Mouse (Mus musculus) heart, embryonic 16.5 days (tissue): ENCODE measurements around the gene Lrrc28. TPM values are rescaled to one million over a fixed set of nuclear protein-coding genes. Genes with fewer than 3 reads are reported as not detected.

Experiments
- ATAC-seq: fragments of 200-750 bp; cut with Nextera tagmentation; replicated peaks from 2 replicates; pipeline ENCODE4 v1.8.0; 2017; ENCODE audit warnings: moderate number of reproducible peaks; ENCODE audit not compliant: insufficient read depth, low FRiP score; ENCODE audit errors: extremely low read depth
- H3K27ac ChIP-seq: fragments of 300-500 bp; sonication (generic); 2 replicates; pipeline ENCODE4 v1.5.1; 2014; ENCODE audit warnings: mild to moderate bottlenecking, low read length, control low read depth, moderate library complexity
- H3K27me3 ChIP-seq: fragments of 300-500 bp; sonication (generic); 2 replicates; pipeline ENCODE4 v1.6.1; 2014; ENCODE audit warnings: low read length, mixed read lengths; ENCODE audit not compliant: control insufficient read depth, insufficient read depth
- H3K36me3 ChIP-seq: fragments of 300-500 bp; sonication (generic); 2 replicates; pipeline ENCODE4 v1.6.1; 2014; ENCODE audit not compliant: control insufficient read depth, insufficient read depth
- H3K4me1 ChIP-seq: fragments of 300-500 bp; sonication (generic); 2 replicates; pipeline ENCODE4 v1.6.1; 2014; ENCODE audit warnings: low read length, mixed read lengths; ENCODE audit not compliant: control insufficient read depth, insufficient read depth
- H3K4me2 ChIP-seq: fragments of 300-500 bp; sonication (generic); 2 replicates; pipeline ENCODE4 v1.6.1; 2014; ENCODE audit warnings: low read depth, mild to moderate bottlenecking, control low read depth, low read length
- H3K4me3 ChIP-seq: fragments of 300-500 bp; sonication (generic); 2 replicates; pipeline ENCODE4 v1.5.1; 2014; ENCODE audit warnings: mild to moderate bottlenecking, control low read depth, low read length
- H3K9ac ChIP-seq: fragments of 300-500 bp; sonication (generic); 2 replicates; pipeline ENCODE4 v1.6.1; 2014; ENCODE audit warnings: low read length, control low read depth
- H3K9me3 ChIP-seq: fragments of 300-500 bp; sonication (generic); replicated peaks from 2 replicates; pipeline ENCODE4 v1.6.1; 2016; ENCODE audit warnings: low read length; ENCODE audit not compliant: control insufficient read depth
- WGBS: fragments of 180-500 bp; shearing (Covaris S2); extraction: QIAGEN DNeasy Blood & Tissue Kit; methylation state at CpG from one replicate; pipeline ENCODE4 v1.1.7; 2014; 5-methylcytosine and 5-hydroxymethylcytosine counted together
- polyA plus RNA-seq: library from polyadenylated mRNA; unstranded; fragments of >200 nt; fragmentation: Nextera tagmentation; extraction: Ambion mirVana; gene quantifications from 2 replicates; pipeline ENCODE4 v1.2.1, GENCODE M21; 2015

Gene Lrrc28
- polyA plus RNA-seq, 1 experiment from 2014 or later, result 13.0 TPM

DNA sequence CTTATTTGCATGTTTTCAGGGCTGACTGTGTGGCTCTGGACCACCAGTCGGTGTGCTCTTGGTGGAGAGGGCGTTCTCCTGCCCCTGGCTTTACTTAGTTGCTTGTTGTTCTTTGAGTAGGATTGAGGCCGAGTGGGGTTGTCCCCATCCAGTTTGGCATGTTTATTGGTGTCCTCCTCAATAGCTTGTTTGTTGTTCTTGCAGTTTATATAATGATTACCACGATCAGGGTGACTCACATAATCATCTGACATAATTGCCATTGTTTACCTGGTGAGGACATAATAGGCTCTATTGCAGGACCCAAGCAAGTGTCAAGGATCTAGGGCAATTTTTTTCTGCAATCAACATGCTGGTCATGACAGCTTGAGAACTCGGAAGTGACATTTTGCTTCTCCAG, 7.1 kb upstream of the Lrrc28 start:
- Histone ChIP-seq H3K4me3 (no peak overlapping the region), H3K36me3 (no peaks in the 10 kb centered on the region), H3K27ac (no peak overlapping the region), H3K9ac (no peak overlapping the region), H3K4me1 (peaks cover 23% of the 10 kb centered on the region), H3K27me3 (no peaks in the 10 kb centered on the region), H3K9me3 (no peaks in the 10 kb centered on the region), H3K4me2 (no peak overlapping the region)
- no peak for ATAC-seq
- WGBS, result 72% methylated on average over 5 of the region's 5 CpGs

DNA sequence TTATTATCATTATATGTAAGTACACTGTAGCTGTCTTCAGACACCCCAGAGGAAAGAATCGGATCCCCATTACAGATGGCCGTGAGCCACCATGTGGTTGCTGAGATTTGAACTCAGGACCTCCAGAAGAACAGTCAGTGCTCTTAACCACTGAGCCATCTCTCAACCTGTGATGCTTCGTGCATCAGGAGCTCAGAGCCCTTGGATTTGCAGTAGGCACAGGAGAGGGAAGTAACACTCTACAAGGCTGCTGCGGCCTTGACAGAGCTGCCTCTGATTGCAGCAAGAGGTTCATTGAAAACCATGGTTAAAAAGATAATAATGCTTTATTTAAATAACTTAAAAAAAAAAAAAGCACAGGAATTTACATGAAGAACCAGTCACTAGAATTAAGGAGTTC, 3.3 kb upstream of the Lrrc28 start:
- Histone ChIP-seq H3K4me1 (peaks cover 30% of the 10 kb centered on the region), H3K27me3 (no peaks in the 10 kb centered on the region), H3K9me3 (no peaks in the 10 kb centered on the region), H3K4me2 (peak overlapping the region; percentile 66), H3K36me3 (no peaks in the 10 kb centered on the region), H3K9ac (no peak overlapping the region), H3K4me3 (peak overlapping the region; percentile 33), H3K27ac (no peak overlapping the region)
- 66% methylated on average over 4 of the region's 4 CpGs for WGBS
- no peak for ATAC-seq

DNA sequence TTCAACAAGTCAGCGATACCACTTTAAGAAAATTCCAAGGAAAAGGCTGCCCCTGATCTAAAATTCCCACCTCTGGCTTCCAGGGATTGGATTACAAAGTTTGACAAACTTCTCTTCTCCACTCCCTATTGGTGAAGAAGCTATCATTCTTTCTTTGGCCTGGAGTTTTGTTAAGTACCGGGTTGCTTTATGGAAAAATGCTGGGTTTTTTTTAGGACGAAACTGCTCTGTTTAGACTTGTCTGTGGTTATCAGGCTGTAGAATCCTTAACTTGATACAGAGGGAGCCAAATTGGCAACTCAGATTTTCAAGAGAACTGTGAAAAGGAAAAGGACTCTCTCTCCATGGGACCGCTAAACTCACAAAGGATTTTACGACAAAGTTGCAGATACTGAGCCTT, 2.2 kb upstream of the Lrrc28 start, which contains the start of gene Ttc23:
TSS of gene Ttc23 (plus strand) at position 134 of the 400 bp plus-strand sequence.
- peak within 1 kb of the TSS; percentile 82 for H3K9ac ChIP-seq
- no peaks in the 10 kb centered on the region for H3K36me3 ChIP-seq
- ATAC-seq, result no peak
- H3K4me2 ChIP-seq, result peak within 1 kb of the TSS; percentile 73
- no peaks in the 10 kb centered on the region for H3K27me3 ChIP-seq
- peaks cover 30% of the 10 kb centered on the region for H3K4me1 ChIP-seq
- H3K4me3 ChIP-seq, result peak within 1 kb of the TSS; percentile 81
- peak within 1 kb of the TSS; percentile 76 for H3K27ac ChIP-seq
- H3K9me3 ChIP-seq, result no peaks in the 10 kb centered on the region
- WGBS, result 12% methylated on average over 5 of the region's 5 CpGs

DNA sequence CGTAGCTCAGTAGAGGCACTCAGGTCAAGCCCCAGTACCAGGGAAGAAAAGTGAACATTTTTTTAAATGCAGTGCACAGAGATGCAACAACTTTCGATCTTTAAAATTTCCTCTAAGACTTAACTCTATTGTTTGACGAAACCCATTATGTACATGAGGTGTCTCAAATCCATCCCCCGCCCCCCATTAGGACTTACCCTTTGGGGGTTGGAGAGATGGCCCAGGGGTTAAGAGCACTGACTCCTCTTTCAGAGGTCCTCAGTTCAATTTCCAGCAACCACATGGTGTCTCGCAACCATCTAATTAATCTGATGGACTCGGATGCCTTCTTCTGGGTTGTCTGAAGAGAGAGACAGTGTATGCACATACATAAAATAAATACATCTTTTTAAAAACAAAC, 1.1 kb upstream of the Lrrc28 start:
- Histone ChIP-seq H3K36me3 (no peaks in the 10 kb centered on the region), H3K9ac (peak overlapping the region; percentile 82), H3K27ac (peak overlapping the region; percentile 91), H3K4me2 (peak overlapping the region; percentile 73), H3K4me3 (peak overlapping the region; percentile 70), H3K4me1 (peaks cover 30% of the 10 kb centered on the region), H3K27me3 (no peaks in the 10 kb centered on the region), H3K9me3 (no peaks in the 10 kb centered on the region)
- 14% methylated on average over 6 of the region's 6 CpGs for WGBS
- no peak for ATAC-seq

DNA sequence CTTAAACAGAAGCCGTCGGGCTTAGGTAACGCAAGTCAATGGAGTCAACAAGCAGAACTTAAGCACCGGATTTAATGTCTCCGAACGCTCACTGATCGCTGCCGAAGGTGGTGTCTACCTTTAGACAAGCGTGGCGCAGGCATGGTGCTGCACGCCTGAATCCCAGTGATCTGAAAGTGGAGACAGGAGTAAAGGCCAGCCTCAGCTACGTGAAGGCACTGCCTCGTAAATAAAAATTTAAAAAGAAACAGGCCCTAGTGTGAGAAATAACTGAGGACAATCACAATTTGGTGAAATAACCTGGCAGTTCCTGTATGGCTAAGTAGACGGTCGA, 580 bp upstream of the Lrrc28 start:
- Histone ChIP-seq H3K4me1 (peaks cover 27% of the 10 kb centered on the region), H3K9me3 (no peaks in the 10 kb centered on the region), H3K36me3 (no peaks in the 10 kb centered on the region), H3K9ac (peak overlapping the region; percentile 82), H3K4me2 (peak overlapping the region; percentile 73), H3K4me3 (peak overlapping the region; percentile 70), H3K27ac (peak overlapping the region; percentile 91), H3K27me3 (no peaks in the 10 kb centered on the region)
- ATAC-seq, result no peak
- WGBS, result under 1% methylated on average over 15 of the region's 15 CpGs

DNA sequence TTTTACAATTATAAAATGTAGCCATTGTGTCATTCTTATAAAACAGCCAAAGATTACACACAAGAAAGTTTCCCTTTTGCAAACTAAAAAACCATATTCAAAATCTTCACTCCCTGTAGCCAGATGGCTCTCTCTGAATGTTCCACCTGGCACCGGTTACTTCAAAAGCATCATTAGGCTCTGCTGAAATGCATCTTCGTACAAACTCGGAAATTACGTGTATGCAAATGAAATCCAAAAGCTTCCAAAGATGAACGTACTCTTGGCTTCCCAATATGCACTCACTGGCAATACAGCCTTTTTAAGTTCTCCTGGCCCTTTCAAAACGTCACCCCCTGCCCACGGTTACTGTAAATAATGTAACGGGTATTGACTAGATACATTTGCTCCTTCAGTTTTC, 777 bp downstream of the Lrrc28 start:
- peak overlapping the region; percentile 85 for H3K4me2 ChIP-seq
- no peaks in the 10 kb centered on the region for H3K27me3 ChIP-seq
- peak overlapping the region; percentile 87 for H3K9ac ChIP-seq
- H3K27ac ChIP-seq, result no peak overlapping the region
- WGBS, result 38% methylated on average over 8 of the region's 8 CpGs
- H3K9me3 ChIP-seq, result no peaks in the 10 kb centered on the region
- peaks cover 20% of the 10 kb centered on the region for H3K4me1 ChIP-seq
- ATAC-seq, result no peak
- peak overlapping the region; percentile 70 for H3K4me3 ChIP-seq
- no peaks in the 10 kb centered on the region for H3K36me3 ChIP-seq

DNA sequence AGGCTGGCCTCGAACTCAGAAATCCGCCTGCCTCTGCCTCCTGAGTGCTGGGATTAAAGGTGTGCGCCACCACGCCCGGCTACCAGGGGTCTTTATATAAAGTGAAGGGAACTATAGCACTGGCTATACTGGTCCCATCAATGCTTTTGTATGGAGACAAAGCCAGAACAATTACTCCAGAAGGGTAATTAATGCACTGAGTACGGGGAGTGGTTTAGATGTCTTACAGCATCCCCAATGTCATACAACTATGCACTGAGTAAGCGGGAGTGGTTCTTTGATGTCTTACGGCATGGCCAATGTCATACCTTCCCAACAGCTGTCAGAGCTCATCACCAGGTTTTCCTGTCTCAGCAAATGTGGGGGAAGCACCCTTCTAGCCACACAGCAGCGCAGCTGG, 2.1 kb downstream of the Lrrc28 start:
- H3K9me3 ChIP-seq, result no peaks in the 10 kb centered on the region
- no peaks in the 10 kb centered on the region for H3K27me3 ChIP-seq
- no peak overlapping the region for H3K9ac ChIP-seq
- no peak for ATAC-seq
- WGBS, result 93% methylated on average over 9 of the region's 9 CpGs
- no peak overlapping the region for H3K4me2 ChIP-seq
- peaks cover 16% of the 10 kb centered on the region for H3K4me1 ChIP-seq
- no peaks in the 10 kb centered on the region for H3K36me3 ChIP-seq
- H3K4me3 ChIP-seq, result no peak overlapping the region
- H3K27ac ChIP-seq, result no peak overlapping the region

DNA sequence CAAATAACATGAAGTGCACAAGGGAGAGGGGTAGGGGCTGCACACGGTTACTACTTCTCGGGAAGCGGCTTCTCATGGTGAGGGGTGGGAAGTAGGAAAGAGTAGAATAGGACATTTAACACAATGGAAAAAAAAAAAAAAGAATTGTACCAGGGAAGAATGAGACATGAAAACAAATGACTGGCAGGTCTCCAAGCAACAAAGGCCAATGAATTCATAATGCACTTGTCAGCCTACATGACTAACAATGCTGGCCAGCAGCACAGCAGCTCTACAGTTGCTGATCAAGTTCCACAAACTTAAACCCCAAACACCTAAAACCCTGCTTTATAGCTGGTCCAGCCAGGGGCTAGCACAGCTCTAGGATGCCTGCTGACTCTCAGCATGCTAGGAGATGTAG, 6.1 kb downstream of the Lrrc28 start:
- Histone ChIP-seq H3K9me3 (no peaks in the 10 kb centered on the region), H3K4me3 (no peak overlapping the region), H3K4me2 (no peak overlapping the region), H3K9ac (no peak overlapping the region), H3K27me3 (no peaks in the 10 kb centered on the region), H3K4me1 (peaks cover 3% of the 10 kb centered on the region; the same call in 1 of the 2 replicates), H3K36me3 (no peaks in the 10 kb centered on the region), H3K27ac (peak overlapping the region; percentile 54; the same call in 1 of the 2 replicates)
- WGBS, result 67% methylated on average over 3 of the region's 3 CpGs
- ATAC-seq, result no peak

DNA sequence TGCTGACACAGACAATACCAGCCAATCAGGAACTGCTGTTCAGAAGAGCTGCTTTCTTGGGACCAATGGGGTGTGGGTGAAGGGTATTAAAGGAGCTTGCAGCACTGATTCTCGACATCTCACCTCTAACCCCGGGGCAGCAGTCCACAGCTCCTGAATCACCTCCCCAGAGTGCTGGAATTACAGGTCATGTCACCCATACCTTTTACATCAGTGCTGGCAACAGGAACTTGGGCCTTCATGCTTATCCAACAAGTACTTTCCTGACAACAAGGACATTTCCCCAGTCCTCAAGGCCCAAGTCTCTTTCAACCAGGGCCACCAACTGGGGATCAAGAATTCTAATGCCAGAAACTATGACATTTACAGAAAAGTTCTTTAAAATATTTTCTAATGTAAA, 8.9 kb downstream of the Lrrc28 start:
- Histone ChIP-seq H3K36me3 (no peaks in the 10 kb centered on the region), H3K27me3 (no peaks in the 10 kb centered on the region), H3K9me3 (0 out of 2 replicates have a peak, but pooled peaks cover 3% of the 10 kb centered on the region), H3K4me1 (peaks cover 6% of the 10 kb centered on the region), H3K4me2 (no peak overlapping the region), H3K4me3 (no peak overlapping the region), H3K9ac (no peak overlapping the region), H3K27ac (no peak overlapping the region)
- WGBS, result 49% methylated on average over 2 of the region's 2 CpGs
- no peak for ATAC-seq
